Mouse (Mus musculus): ENCODE results near the gene Gpr153.

- TF ChIP-seq POLR2A (IDR thresholded peaks at IDR 0.05; ENCODE audit: borderline replicate concordance, control insufficient read depth, low read depth, low read length) (no peak), CTCF (IDR thresholded peaks at IDR 0.05; ENCODE audit: control insufficient read depth, insufficient read depth, low read length) (no peak)
Observed at GRCm38 (mm10) chr4:152307542-152307941, 33.5 kb downstream of the Gpr153 start.
